Mouse (Mus musculus) A20 (cell line): ENCODE measurements around the gene Slc35e3.
"Not testable (repeated sequence)": the region's sequence is repeated elsewhere in the genome, so short reads cannot be mapped to it uniquely, and the experiment has no call there.

Source experiments
- DNase-seq: peaks from one replicate; pipeline ENCODE4 v3.0.0-alpha.2; 2011; ENCODE audit warnings: low read depth, low spot score

Slc35e3 gene

DNA sequence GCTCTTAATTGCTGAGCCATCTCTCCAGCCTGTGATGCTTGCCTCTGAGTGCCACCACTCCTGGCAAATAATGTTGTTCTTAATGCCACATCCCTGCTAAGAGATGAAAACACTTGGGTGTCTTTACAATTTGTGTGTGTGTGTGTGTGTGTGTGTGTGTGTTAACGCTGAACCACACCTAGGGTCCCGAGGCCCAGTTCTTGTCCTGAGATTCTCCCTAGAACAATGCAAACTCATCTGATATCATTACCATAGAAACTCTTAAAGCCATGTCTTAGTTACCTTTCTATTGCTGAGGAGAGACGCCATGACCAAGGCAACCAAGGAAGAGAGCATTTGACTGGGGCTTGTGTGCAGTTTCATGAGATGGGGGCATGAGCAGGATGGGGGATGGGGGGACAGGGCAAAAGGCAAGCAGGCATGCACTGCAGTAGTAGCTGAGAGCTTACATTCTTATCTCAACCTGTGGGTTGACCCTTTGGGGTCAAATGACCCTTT is 32.1 kb downstream of the Slc35e3 start:
- no peak for DNase-seq

DNA sequence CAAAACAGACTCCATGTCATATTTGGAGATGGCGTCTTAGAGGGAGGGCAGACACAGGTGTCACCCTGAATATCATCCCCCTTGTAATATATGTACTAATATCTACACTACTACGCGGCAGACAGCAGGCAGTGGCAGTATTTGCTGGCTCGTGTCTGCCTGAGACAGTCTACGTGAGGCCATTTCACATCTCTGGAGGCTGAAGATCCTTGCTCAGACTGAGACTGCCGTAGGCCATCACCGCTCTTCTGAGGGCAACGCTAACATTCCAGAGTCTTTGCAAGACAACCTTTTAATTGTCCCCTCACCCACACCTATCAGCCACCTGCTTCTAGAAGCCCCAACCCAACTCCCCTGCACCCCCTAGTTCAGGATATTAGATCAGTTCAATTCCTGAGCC is 32.7 kb downstream of the Slc35e3 start:
- no peak for DNase-seq

DNA sequence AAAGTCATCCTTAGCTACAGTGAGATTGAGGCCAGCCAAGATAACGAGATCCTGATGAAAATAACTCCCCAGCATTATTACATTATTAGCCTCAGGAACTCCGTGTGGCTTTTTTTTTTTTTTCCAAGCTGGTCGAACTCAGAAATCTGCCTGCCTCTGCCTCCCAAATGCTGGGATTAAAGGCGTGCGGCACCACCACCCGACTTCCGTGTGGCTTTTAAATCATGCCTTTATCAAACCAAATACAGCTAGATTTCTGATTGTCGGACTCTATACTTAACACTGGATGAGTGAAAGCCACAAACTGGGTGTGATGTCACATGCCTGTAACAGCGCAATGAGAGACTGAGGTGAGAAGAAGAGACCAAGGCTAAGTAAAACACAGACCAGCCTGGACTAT is 33.3 kb downstream of the Slc35e3 start:
- DNase-seq = no peak

DNA sequence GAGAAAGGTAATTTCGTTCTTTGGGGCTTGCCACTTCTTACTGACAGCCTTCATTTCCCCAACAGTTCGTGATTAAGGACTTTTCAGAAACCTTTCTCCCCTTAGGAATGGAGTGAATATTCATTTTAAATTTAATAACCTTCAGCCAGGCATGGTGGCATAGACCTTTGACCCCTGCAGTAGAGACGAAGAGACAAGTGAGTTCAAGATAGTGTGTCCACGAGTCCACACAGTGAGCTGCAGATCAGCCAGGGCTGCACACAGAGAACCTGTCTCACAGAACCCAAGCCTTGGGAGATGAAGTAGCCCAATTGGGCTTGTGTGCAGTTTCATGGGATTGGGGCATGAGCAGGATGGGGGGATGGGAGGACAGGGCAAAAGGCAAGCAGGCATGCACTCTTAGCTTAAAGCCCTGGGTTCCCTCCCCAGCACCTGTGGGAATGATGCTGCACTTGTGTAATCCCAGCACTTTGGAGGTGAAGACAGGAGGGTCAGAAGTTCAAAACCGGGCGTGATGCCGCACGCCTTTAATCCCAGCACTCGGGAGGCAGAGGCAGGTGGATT is 33.9 kb downstream of the Slc35e3 start:
- no peak for DNase-seq

DNA sequence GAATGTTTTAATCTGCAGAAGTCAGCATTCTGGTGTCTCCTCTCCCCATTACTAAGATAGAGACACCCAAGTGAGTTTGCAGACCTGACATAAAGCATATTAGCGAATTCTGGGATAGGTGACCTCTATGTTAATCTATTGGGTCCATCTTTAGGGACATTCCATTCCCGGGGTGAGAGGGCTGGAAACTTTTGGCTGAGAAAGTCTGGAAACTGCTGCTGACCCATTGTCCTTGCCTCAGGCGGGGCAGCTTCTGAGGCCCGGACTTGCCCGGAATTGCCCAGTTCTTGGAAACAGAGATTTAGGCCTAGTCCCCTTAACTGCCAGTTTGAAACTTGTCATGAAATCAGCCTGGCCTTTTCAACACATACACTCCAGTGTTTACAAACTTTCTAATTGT is 34.8 kb downstream of the Slc35e3 start:
- DNase-seq = no peak

DNA sequence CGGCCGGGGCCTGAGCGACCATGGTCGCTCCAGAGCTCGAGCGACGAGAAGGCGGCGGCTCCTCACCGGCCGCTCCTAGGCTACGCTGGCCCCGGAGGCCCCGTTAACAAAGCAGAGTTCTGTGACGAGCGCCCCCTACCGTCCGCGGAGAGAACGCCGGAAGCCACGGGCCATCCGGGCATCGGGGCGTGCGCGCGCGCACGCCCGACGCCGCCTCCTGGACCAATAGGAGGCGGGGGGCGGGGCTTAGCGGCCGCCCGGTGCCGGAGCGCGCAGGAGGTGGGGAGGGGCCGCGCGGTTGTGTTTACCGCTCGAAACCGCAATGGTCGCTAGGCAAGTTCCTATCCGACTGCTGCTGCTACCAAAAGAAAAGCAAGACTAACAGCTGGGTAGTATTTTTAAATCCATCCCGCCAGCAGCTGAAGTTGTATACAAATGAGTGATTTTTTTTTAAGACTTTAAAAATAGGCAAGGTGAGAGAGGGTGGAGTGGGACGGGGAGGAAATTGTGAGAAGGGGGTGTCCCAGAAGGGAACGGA is 35.5 kb downstream of the Slc35e3 start, which contains the start of gene Mdm2:
Gene Mdm2 (minus strand): TSS at position 155 of the 538 bp plus-strand sequence.
- DNase-seq = peak; percentile 97

DNA sequence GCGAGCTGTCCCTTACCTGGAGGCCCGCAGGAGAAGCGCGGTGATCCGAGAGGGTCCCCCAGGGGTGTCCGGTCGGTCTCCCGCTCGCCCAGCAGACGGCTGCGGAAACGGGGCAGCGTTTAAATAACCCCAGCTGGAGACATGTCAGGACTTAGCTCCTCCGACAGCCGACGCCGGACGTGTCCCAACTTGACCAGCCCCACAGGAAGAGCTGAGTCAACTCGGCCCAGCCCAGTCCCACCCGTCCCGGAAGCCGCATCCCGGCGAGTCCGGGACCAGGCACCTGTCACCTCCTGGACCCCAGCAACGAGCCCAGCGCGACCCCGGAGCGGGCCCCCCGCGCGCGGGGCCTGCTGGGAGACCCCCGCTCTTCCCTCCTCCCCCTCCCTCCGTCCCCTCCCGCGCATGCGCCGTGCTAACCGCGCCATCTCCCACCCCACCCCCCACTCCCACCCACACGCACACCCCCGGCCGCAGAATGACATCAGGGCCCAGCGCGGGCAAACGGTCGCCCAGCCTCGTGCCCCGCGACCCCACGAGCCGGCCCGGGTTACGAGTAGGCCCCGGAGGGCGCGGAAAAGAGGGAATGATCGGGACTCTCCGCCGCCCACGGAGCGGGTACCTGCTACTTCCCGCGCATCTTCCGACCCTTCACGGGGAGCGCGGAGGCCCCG is 36.1 kb downstream of the Slc35e3 start:
- DNase-seq = peak; percentile 89

DNA sequence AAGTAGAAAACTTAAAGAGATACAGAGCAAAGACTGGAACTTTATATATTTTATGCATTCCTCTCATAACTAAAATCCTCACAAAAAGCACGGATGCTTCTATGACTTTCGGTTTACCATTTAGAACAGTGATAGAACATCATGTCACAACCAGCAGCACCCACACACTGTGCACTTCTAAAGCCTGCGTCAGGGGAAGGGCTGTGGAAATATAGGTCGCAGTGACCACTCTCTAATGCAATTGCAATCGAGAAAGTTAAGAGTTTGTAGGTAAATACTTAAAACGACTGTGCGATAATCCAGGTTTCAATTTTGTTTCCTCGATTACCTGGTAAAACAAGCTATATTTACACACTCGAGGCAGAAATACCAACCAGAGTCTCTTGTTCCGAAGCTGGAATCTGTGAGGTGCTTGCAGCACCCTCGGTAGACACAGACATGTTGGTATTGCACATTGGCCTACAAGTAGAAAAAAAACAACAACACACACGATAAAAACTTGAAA is 36.8 kb downstream of the Slc35e3 start:
- no peak for DNase-seq

DNA sequence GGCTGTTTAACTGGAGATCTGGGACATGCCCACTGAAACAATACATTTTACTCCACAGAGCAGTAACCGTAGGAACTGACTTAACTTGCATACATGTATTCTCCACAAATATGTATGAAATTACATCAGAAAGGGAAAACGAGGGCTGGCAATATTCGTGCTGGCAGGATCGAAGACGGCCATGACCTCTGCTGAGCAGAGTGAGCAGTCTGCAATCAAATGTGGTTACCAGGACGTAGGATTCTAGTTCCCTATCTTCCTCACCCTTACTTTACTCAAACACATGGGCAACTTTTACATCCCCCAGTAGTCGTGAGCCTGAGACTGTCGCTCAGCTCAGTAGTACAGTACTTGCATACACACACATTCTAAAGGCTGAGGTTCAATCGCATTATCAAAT is 37.3 kb downstream of the Slc35e3 start:
- no peak for DNase-seq

DNA sequence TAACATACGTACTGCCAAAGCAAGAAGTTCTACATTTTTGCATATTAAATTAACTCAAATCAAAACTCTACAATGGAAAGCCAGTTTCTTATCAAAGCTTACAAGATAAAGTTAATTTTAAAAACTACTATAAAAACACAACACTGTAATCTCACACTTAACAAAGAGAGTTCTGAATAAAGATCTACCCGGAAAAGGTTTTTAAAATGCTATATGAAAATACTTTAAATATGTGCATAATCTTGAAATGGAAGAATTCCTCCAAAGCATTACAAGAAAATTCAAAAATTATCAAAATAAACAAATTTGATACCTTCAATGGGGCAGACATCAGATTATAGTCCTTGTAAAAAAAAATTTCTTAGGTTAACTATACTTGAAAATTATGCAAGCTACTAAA is 37.8 kb downstream of the Slc35e3 start:
- DNase-seq = no peak

DNA sequence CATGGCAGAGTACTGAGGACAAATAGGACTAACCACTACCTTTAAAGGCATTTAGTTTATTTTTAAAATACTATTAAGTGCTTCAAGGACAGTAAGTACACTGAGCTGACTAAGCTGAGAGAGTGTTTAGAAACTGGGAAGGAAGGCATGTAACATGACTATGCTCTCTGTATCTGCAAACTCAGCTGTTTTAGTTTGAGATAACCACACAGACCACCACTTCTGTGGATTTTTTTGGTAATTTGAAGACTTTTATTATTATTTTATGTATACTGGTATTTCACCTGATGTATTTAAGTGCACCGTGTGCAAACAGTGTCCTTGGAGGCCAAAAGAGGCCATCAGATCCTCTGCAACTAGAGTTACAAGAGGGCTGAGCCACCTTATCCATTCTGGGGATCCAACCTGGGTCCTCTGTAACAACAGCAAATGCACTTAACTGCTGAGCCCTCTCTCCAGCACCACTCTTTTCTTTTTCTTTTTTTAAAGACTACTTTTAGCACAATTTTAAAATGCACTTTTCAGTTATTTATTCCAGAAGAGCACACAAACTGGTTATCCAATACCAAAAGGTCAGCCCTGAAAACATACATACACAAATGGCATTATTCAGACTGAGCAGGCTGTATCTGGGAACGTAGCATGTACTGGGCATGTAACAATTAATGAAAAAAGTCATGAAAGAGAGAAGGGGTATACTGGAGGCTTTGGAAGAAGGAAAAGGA is 38.9 kb downstream of the Slc35e3 start:
- DNase-seq = no peak

DNA sequence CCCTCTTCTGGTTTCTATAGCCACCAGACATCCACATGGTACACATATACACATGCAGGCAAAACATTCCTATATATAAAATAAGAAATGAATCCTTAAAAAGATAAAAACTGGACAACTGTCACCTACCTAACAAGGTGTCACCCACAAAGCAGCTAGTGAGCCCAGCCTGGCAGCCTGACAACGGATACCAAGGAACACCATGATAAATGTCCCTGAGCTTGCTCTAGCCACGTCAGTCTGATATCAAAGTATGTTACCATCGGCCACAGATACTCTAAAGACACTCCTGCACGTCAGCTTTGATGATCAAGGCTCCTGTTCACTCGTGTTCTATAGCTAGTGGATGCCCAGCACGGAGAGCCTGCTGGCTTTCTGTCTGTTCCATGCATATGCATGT is 39.7 kb downstream of the Slc35e3 start:
- no peak for DNase-seq

DNA sequence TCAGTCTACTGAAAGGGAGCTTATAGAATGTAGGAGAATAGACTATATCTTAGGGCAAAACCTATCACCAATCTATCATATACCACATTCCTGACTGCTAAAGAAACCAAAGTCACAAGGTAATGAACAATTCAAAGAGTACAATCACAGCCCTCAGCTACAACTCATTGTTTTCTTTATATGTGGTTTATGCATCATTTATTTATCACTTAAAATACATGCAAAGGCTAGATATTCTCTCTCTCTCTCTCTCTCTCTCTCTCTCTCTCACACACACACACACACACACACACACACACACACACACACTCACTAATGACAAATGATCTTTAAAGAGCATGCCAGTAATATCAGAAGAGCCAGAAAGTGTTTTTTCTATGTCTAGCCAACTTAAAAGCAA is 40.4 kb downstream of the Slc35e3 start:
- no peak for DNase-seq

DNA sequence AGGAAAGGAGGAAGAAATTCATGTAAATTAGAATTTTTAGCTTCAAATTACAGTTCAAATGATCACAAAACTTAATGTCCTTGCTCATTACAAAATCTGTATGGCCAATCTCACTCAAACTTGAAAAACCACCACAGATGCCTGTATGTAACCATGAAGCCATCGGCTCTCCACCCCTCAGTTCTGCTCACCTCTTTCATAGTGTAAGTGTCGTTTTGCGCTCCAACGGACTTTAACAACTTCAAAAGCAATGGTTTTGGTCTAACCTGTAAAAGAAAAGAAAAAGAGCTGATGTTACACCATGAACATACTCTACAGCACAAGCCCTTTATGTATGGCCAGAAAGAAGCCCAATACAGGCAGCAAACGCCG is 41.2 kb downstream of the Slc35e3 start:
- DNase-seq = no peak

DNA sequence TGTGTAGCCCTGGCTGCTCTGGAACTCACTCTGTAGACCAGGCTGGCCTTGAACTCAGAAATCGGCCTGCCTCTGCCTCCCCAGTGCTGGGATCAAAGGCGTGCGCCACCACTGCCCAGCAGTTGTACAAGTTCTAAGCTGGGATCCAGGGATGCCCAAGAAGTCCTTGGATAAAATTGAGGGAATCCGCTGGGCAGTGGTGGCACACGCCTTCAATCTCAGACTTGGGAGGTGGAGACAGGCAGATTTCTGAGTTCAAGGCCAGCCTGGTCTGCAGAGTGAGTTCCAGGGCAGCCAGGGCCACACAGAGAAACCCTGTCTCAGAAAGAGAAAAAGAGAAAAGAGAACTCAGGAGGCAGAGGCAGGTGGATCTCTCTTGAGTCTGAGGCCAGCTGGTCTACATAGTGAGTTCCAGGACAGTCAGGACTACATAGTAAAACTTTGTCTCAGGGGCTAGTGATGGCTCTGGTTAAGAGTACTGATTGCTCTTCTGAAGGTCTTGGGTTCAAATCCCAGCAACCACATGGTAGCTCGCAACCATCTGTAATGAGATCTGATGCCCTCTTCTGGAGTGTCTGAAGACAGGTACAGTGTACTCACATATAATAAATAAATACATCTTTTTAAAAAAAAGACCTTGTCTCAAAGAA is 41.7 kb downstream of the Slc35e3 start:
- not testable (repeated sequence) for DNase-seq

DNA sequence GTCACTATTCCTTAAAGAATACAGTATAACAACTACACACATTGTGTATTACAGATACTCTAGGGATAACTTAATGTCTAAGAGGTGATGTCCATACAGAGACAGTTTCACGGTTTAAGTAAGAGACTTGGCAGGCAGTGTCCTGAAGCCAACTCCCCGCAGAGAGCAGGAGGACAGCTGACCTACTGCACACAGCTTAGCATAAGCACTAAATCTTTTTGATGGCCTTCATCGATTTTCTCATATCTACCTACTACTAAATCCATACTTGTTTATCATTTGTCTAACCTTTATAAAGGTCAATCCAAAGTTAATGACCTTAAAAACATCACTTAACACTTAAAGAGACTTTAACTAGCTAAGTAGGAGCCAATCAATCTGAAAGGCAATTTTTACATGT is 42.7 kb downstream of the Slc35e3 start:
- DNase-seq = no peak

DNA sequence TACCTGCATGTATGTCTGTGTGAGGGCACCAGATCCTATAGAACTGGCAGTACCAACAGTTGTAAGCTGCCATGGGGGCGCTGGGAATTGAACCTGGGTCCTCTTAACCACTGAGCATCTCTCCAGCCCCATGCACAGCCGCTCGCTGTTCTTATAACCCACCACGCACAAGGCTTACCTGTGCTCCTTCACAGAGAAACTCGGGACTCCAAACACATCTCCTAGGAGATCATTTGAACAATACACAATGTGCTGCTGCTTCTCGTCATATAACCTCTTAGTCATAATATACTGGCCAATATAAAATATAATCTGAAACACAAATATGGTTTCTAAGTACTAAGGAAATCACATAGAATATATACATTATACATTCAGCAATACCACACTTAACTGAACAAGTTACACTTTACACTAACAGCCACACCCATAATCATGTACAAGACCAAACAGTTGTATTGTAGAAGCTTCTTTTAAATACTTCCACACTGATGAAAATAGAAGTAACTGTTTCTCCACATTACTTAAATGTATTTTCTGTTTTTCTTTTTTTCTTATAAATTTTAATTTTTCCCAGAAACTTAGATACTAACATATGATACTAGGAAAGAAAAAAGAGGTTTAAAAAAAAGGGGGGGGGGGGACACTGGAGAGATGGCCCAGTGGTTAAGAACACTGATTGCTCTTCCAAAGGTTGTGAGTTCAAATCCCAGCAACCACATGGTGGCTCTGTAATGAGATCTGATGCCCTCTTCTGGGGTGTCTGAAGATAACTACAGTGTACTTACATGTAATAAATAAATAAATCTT is 43.9 kb downstream of the Slc35e3 start:
- no peak for DNase-seq

DNA sequence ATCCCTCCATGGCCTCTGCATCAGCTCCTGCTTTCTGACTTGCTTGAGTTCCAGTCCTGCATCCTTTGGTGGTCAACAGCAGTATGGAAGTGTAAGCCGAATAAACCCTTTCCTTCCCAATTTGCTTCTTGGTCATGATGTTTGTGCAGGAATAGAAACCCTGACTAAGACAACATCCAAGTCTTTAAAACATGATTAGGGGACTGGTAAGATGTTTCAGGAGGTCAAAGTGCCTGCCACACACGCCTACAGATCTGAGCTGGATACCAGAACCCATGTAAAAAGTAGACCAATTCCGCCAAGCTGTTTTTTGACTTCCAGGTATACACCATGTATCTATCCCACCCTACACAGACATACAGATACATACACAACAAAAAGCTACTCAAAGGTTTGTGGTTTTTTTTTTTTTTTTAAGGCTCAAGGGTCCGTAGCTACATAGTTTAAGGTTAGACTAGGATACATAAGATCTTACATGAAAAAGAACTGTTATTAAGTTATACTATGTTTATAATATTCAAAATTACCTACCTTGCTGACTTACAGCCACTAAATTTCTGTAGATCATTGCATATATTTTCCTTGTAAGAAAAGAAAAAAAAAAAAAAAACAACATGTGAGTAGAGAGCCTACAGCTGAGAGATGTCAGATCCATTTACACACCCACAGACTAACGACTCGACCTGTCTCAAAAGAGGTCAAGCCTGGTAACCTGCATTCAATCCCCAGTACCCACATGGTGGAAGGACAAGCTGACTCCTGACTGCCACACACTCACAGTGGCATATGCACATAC is 44.9 kb downstream of the Slc35e3 start:
- DNase-seq = no peak

DNA sequence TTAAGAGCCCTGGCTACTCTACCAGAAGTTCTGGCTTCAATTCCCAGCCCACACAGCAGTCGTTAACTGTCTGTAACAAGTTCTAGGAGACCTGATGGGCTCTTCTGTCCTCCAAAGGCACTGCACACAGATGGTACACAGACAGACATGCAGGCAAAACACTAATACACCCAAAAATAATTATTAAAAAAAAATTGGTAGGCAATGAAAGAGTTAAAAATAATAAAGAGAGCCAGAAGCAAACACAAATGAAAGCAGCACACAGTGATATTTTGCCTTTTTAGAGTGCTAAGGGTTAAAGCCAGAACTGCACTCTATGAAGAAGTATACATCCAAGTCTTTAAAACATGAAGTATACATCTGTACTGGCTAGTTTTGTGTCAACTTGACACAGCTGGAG is 45.7 kb downstream of the Slc35e3 start:
- DNase-seq = no peak

DNA sequence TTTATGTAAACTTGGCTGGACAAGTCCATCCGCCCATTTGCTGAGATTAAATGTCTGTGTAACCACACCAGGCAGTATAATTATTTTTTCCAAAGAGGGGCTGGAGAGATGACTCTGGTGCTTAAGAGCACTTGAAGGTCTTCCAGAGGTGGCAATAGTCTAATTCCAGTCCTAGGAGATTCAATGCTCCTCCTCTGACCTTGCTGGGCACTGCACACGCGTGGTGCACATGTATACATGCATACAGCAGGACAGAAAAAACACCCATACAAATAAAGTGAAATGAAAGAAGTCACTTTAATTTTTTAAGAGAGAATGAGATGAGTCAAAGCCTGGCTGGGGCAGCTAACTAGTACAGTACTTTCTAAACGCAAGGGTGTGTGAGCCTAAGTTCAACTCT is 46.3 kb downstream of the Slc35e3 start:
- DNase-seq = no peak
